Mouse (Mus musculus): ENCODE results near the gene Rps21.

- TF ChIP-seq CTCF (IDR thresholded peaks at IDR 0.05; ENCODE audit: borderline replicate concordance, extremely low read depth, insufficient read depth, insufficient read length) (no peak), POLR2A (IDR thresholded peaks at IDR 0.05; ENCODE audit: borderline replicate concordance, extremely low read depth, insufficient read depth, insufficient read length, poor library complexity, severe bottlenecking) (no peak)
Measured at GRCm38 (mm10) chr2:180243108-180243507, 14.1 kb upstream of the Rps21 start.
